Mouse (Mus musculus) layer of hippocampus, postnatal 36 days (tissue): ENCODE measurements around the gene Fat1. TPM values are rescaled to one million over a fixed set of nuclear protein-coding genes. Genes with fewer than 3 reads are reported as not detected.

Experiments used
- DNase-seq, 2 experiments: peaks; one replicate each; pipeline ENCODE4 v3.0.0; 2022
- total RNA-seq, 2 experiments: library from RNA; stranded (reverse); gene quantifications; 2 replicates each; pipeline ENCODE4 v1.2.3; 2021

Fat1 gene
- total RNA-seq: 10 to 100 TPM; 21.6 to 27.6 TPM

DNA sequence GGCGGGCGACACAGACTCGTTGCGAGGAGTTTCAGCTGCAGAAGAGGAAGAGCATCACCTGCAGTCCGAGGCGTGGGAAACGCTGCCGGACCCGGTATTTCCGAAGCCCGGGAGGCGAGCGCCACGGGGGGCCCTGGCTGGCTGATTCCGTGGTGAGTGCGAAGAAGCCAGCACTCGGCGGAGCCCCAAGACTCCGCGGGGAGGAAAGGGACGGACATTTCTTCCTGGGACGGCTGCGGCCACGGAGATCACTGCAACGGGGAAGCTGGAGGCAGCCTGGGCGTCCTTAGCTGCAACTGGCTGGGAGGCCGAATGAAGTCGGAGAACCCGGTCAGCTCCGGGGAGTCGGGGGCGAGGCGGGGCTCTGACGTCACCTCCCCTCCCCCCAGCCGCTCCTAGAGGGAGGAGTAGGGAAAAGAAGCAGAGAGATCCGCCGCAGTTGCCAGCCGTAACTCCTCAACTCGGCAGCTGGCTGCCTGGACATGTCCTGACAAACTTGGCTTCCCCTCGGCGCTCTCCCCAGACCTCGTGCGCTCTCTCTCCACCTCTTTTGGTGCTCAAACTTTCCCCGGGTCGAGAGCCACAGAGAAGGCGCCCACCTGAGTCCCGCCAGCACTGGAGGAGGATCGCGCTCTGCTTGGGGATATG lies at the start of gene Fat1:
Gene Fat1, plus strand, starts transcription at position 598 of the 648 bp plus-strand sequence.
- DNase-seq: peak; percentile 62 to 72

- no peak for DNase-seq
Measured at GRCm38 (mm10) chr8:44894626-44895025, 40.6 kb upstream of the Fat1 start.

- DNase-seq: peak; percentile 19 to 36
Measured at GRCm38 (mm10) chr8:44899575-44899991, 35.7 kb upstream of the Fat1 start.

GRCm38 (mm10) chr8:44911126-44911903 lies 23.9 kb upstream of the Fat1 start:
- no peak for DNase-seq

DNA sequence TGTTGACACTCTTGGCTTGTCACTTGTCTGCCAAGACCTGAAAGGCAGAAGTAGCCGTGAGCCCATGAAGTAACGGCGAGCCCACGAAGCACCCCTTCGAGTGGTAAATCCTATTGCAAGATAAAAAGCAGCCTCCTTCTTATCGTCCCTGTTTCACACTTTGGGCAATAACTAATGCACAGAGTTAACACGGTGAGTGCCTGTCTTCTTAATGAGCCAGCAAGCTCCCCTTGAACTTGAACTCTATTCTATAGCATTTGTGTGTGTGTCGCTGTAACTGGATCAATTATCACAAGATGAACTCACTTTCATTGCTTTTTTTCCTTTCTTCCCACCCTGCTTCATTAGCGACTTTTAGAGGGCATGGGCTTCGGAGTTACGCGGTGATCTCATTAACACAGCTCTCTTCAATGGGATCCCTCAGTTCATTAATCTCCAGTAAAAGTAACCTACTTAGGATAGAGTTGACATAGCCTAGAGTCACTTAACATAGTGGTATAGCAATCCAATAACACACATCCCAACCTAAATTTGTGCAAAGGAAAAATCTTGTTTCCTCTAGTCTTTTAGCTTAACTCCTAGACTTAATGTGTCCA lies 15.7 kb upstream of the Fat1 start:
- DNase-seq: no peak

DNA sequence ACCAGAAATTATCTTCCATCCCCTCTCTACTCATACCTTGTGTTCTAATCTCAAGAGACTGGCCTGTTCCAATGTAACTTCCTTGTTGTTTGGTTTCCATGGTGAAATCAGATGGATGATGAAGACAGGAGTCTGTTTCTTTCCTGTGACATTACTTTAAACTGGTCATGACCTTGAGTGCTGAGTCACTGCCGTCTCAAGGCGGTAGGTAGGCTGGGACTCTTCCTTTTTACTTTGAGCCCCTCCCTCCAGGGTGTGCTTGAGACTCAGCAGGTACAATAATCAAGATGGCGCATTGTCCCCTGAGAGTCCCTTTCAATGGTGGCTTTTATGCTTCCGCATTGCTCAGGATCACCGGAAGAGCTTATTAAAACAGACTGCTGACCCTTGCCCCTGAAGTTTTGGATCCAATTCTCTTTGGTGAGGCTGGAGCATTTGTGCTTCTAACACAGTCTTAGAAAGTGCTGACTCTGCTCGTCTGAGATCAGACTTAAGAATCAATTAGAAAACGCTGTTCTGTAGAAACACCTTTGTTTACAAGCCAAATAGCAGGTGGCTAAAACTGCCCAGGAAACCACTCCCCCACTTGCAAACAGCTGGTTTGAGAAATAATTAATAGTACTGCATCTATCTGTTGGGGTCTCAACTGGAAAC lies 14.7 kb upstream of the Fat1 start:
- no peak for DNase-seq

DNA sequence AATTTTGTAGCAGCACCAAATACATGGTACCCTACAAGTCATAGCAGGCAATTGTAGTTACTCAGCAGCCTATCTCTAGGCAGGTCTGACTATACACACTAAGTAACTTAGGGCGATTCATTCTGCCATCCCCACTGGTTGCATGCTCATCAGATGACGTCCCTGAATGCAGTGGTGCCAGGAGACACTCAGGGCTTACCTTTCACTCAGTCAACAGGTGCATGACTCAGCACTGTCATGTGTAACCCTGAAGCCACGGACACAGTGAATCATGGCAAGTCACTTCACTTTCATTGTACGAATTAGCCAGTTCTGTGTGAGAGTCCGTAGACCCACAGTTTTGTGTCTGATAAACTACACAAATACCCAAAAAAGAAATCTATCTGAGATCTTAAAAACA lies 10.3 kb upstream of the Fat1 start:
- DNase-seq: no peak

GRCm38 (mm10) chr8:44930058-44930457 lies 5.2 kb upstream of the Fat1 start:
- DNase-seq: no peak

DNA sequence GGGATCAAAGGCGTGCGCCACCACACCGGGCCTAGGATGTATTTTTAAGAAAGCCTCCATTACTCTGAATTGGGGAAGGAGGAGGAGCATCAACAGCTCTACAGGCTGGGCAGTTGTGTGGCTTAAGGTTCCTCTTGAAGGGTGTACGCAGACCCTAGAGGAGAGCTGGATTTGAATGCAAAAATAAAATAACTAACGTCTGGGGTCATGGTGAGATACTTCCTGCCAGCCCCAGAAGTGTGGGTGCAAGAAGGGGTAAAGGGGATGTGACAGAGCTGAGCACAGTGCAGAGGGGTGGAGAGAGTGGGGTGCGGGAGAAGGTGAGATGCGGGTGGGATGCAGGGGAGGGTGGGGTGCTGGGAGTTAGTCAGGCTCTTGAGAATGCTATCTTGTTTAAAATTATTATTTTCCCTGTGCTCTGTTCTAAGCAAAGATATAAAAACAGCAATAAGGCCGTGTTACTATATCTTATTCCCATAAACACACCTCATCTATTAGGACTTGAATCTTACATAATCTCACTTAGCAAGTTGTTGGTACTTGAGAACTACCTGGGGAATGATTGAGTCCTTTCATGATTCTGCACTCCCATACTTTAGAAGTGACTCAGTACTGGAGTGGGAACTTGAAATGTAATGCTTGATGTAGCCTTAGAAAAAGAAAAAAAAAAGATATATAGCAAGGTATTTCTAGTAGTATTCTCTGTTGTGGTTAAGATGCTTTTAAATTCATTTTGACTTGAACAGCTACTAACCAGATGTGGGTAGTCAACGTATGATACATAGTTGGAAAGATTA lies 2.5 kb upstream of the Fat1 start:
- no peak for DNase-seq

DNA sequence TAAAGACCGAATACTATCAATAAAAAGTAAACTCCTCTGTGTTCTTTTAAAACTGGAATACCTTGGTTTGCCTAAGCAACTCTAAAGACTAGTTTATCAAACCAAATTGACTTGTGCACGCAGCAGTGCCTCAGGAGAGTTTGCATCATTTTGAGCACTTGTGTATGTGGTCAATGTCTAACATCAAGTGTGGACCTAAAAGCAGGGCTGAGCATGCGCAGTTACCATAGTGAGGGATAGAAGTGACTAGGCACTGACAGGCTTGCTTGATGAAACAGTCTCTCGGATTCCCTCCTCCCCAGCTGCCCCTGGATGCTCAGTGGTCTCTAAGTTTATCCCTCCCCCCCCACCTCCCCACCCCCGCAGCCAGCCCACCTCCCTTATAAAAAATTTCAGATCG lies 1.8 kb upstream of the Fat1 start:
- no peak for DNase-seq

- DNase-seq: no peak
Measured at GRCm38 (mm10) chr8:44934416-44934815, 831 bp upstream of the Fat1 start.

GRCm38 (mm10) chr8:44935741-44936140 lies 494 bp downstream of the Fat1 start:
- peak; percentile 80 to 84 for DNase-seq

DNA sequence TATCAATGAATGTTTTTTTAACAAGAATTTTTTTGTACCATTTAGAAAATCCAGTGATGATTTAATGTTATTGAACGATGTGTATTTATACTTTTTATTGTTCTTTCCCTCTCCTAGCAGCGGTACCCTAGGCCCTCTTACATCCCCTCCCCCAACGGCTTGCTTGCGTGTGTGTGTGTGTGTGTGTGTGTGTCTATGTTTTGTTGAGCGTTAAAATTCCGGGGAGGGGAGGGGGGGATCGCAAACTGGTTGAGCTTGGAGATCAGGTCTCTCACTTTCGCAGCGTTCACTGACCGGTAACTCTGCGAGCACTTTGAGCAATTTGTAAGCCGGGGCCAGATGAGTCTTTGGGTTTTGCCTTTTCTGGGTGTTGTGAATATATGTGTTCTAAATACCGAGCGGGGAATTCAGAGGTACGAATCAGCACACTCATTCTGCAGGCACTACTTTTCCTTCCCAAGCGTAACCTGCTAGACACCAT lies 1.3 kb downstream of the Fat1 start:
- no peak for DNase-seq

- DNase-seq: peak; percentile 53 to 64
Measured at GRCm38 (mm10) chr8:44937141-44937825, 2.0 kb downstream of the Fat1 start.

GRCm38 (mm10) chr8:44937905-44938642 lies 2.8 kb downstream of the Fat1 start:
- peak; percentile 88 to 89 for DNase-seq

- no peak for DNase-seq
Measured at GRCm38 (mm10) chr8:44938643-44938979, 3.4 kb downstream of the Fat1 start.

- DNase-seq: no peak
Measured at GRCm38 (mm10) chr8:44945577-44945976, 10.3 kb downstream of the Fat1 start.

DNA sequence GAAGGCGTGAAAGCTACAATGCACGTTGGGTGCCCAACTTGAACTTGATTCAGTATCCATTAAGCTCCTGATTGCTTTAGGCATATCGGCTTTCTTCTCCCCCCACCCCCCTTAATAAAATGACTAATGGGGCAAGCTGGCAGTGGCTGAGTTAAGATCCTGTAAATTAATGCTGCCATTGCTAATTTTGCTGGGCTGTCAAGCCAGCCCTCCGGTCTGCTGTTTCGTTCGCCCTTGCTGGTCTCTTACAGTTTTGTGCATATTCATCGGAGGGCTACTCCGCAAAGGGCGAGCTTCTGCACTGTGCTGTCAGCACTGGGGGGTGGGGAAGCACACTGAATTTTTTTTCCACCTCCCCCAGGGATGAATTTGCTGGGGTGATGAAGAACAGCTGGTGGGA lies 13.3 kb downstream of the Fat1 start:
- no peak for DNase-seq

DNA sequence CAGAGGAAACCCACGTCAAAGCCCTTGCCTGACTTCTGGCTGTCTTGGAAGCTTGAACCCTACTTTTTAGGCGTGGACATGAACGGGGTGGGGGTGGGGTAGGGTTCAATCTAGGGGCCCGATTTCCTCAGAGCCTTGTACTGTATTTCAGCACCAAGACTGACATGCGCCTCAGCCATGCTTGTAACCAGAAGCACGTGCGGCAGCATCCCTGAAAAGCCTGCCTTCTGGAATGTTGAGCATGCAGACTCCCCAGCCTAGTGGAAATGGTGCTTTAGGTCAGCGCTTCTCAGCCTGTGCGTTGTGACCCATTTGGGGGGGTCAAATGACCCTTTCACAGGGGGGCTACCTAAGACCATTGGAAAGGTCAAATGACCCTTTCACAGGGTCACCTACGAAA lies 25.2 kb downstream of the Fat1 start:
- no peak for DNase-seq

DNA sequence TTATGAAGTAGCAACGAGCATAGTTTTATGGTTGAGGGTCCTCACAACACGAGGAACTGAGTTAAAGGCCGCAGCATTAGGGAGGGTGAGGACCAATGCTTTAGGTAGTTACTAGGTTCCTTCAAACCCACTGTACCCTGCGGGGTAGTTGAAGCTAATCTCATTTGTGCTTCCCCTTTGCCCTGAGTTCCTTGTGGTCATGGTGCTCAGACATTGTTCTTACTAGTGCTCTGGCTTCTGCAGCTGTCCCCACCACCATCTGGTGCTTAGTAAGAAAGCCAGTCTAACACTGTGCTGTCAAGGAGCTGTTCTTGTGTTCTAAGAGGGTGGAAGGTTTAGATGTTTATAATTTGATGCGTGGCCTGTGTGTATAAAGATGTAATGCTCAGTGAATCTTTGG lies 25.7 kb downstream of the Fat1 start:
- DNase-seq: no peak

DNA sequence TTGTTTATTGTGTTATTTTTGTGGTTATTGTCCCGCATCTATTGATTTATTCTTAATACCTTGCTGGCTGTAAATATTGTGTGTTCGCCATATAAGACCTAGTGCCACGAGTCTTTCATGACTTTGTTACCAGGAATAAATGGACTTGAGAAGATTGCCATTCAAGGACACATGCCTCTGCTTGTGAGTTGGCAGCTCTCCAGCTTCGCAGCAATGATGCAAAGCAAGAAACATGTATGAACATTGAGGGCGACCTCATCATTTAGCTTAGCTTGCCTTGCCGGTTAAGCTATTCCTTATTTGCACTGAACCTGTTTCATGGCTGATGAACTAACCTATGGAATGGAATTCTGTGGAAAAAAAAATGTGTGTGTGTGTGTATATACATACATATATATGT lies 26.2 kb downstream of the Fat1 start:
- no peak for DNase-seq
